ENCODE assay signal across 27 mouse cellular contexts in genomic region chr1:88249596-88249995, GRCm38 (mm10). TPM values are rescaled to one million over a fixed set of nuclear protein-coding genes. Genes with fewer than 3 reads are reported as not detected.
"Had no signal": no experiment of that assay in that cellular context is flagged by ENCODE, and none has a peak within 500 bp of the region (broad histone marks: within the 10 kb centered on the region; RNA-seq: fewer than 3 reads in every experiment).

No protein-coding gene starts in this region.

- H3K4me3 ChIP-seq: lung, embryonic 15.5 days; midbrain, embryonic 10.5 days; midbrain, embryonic 12.5 days; myocyte; neural tube, embryonic 13.5 days; neural tube, embryonic 15.5 days had no signal

- ATAC-seq: liver, postnatal 0 days; lung, postnatal 0 days; midbrain, embryonic 16.5 days had no signal

- DNase-seq: liver, postnatal 0 days; lung, adult 2 months; lung, postnatal 14 days; lung, postnatal 36 days; midbrain, embryonic 14.5 days; retina, postnatal 1 day; right cerebral cortex, adult 18-20 months; right cerebral cortex, postnatal 25 days; right cerebral cortex, postnatal 4 days; spleen, adult 18-20 months; thymus, adult 18-20 months; thymus, postnatal 14 days; thymus, postnatal 36 days had no signal

- H3K27ac ChIP-seq: lung, embryonic 15.5 days; macrophage; midbrain, embryonic 10.5 days; midbrain, embryonic 12.5 days; neural tube, embryonic 13.5 days; neural tube, embryonic 15.5 days had no signal

- H3K4me2 ChIP-seq: lung, embryonic 15.5 days; midbrain, embryonic 12.5 days; neural tube, embryonic 13.5 days; neural tube, embryonic 15.5 days had no signal

- H3K27me3 ChIP-seq: lung, embryonic 15.5 days; midbrain, embryonic 12.5 days; neural tube, embryonic 13.5 days; neural tube, embryonic 15.5 days had no signal

- H3K9ac ChIP-seq: liver, postnatal 0 days; lung, embryonic 15.5 days; midbrain, embryonic 12.5 days; neural tube, embryonic 13.5 days; neural tube, embryonic 15.5 days had no signal

- H3K36me3 ChIP-seq: lung, embryonic 15.5 days; midbrain, embryonic 10.5 days; midbrain, embryonic 12.5 days; neural tube, embryonic 13.5 days; neural tube, embryonic 15.5 days had no signal

- H3K4me1 ChIP-seq: lung, embryonic 15.5 days; midbrain, embryonic 10.5 days; midbrain, embryonic 12.5 days; neural tube, embryonic 13.5 days; neural tube, embryonic 15.5 days had no signal

RNA-seq across cellular contexts. Expression of gene Trpm8, which starts 27.9 kb away (rescaled TPM):
- total RNA-seq: megakaryocyte progenitor cell, adult 5-6 weeks had no signal
- polyA plus RNA-seq: liver, postnatal 0 days; lung, adult 2 months; lung, postnatal 0 days; macrophage; midbrain, embryonic 10.5 days; midbrain, embryonic 12.5 days; neural tube, embryonic 11.5 days; small intestine, adult 2 months; stomach, embryonic 14.5 days; thymus, postnatal 0 days had no signal

RNA-seq across cellular contexts. Expression of gene Ugt1a1, which starts 37.8 kb away (rescaled TPM):
- polyA plus RNA-seq: macrophage; midbrain, embryonic 10.5 days; midbrain, embryonic 12.5 days; midbrain, embryonic 14.5 days; midbrain, embryonic 16.5 days; myocyte; neural tube, embryonic 11.5 days; neural tube, embryonic 13.5 days; neural tube, embryonic 15.5 days had no signal

RNA-seq across cellular contexts. Expression of gene Dnajb3, which starts 44.0 kb away (rescaled TPM):
- polyA plus RNA-seq: macrophage, myocyte had no signal
